Mouse (Mus musculus) embryo, embryonic 11.5 days (tissue): ENCODE data around the gene Gpcpd1.
"Not testable (repeated sequence)": the region's sequence is repeated elsewhere in the genome, so short reads cannot be mapped to it uniquely, and the experiment has no call there.

ENCODE experiments used
- DNase-seq: peaks from one replicate; pipeline ENCODE4 v3.0.0-alpha.2; 2012; ENCODE audit warnings: low read depth, low spot score

Gene Gpcpd1

GRCm38 (mm10) chr2:132587240-132587779 is at the start of gene Gpcpd1:
Gpcpd1 (minus strand) TSS chr2:132587729.
- DNase-seq = no peak

GRCm38 (mm10) chr2:132636534-132636933 is 49.0 kb upstream of the Gpcpd1 start:
- no peak for DNase-seq

GRCm38 (mm10) chr2:132628626-132629025 is 41.1 kb upstream of the Gpcpd1 start:
- no peak for DNase-seq

GRCm38 (mm10) chr2:132623092-132623491 is 35.6 kb upstream of the Gpcpd1 start:
- DNase-seq = no peak

GRCm38 (mm10) chr2:132617693-132618092 is 30.2 kb upstream of the Gpcpd1 start:
- no peak for DNase-seq

- DNase-seq = no peak
Observed at GRCm38 (mm10) chr2:132613581-132614188, 26.2 kb upstream of the Gpcpd1 start.

GRCm38 (mm10) chr2:132611551-132612233 is 24.2 kb upstream of the Gpcpd1 start:
- DNase-seq = no peak

- DNase-seq = no peak
Observed at GRCm38 (mm10) chr2:132607141-132608093, 19.9 kb upstream of the Gpcpd1 start.

GRCm38 (mm10) chr2:132605795-132606563 is 18.4 kb upstream of the Gpcpd1 start:
- DNase-seq = no peak

GRCm38 (mm10) chr2:132604922-132605321 is 17.4 kb upstream of the Gpcpd1 start:
- no peak for DNase-seq

GRCm38 (mm10) chr2:132603706-132604105 is 16.2 kb upstream of the Gpcpd1 start:
- no peak for DNase-seq

- DNase-seq = no peak
Observed at GRCm38 (mm10) chr2:132601777-132602176, 14.2 kb upstream of the Gpcpd1 start.

GRCm38 (mm10) chr2:132600081-132600480 is 12.6 kb upstream of the Gpcpd1 start:
- DNase-seq = no peak

GRCm38 (mm10) chr2:132599127-132599526 is 11.6 kb upstream of the Gpcpd1 start:
- no peak for DNase-seq

GRCm38 (mm10) chr2:132597866-132598480 is 10.4 kb upstream of the Gpcpd1 start:
- DNase-seq = no peak

- DNase-seq = no peak
Observed at GRCm38 (mm10) chr2:132597226-132597625, 9.7 kb upstream of the Gpcpd1 start.

GRCm38 (mm10) chr2:132595601-132596235 is 8.2 kb upstream of the Gpcpd1 start:
- no peak for DNase-seq

GRCm38 (mm10) chr2:132592126-132592525 is 4.6 kb upstream of the Gpcpd1 start:
- DNase-seq = no peak

- not testable (repeated sequence) for DNase-seq
Observed at GRCm38 (mm10) chr2:132591579-132591978, 4.0 kb upstream of the Gpcpd1 start.

GRCm38 (mm10) chr2:132589906-132590538 is 2.5 kb upstream of the Gpcpd1 start:
- DNase-seq = no peak
